ENCODE assay signal across 22 mouse cellular contexts in the genomic region with DNA sequence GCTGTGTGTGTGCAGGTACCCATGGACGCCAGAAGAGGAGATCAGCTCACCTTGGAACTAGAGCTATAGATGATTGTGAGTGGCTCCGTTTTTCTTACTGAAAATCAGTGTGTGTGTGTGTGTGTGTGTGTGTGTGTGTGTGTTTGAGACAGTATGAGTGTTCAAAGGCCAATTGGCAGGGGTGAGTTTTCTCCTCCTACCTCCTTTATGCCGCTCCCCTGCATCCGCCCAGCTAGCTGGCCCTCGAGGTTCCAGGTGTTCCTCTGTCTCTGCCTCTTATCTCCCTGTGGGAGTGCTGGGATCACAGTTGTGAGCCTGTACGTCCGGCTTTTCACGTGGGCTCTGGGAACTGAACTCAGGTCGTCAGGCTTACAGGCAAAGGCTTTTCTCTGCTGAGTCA.
"Had no signal": no experiment of that assay in that cellular context is flagged by ENCODE, and none has a peak within 500 bp of the region (broad histone marks: within the 10 kb centered on the region; RNA-seq: fewer than 3 reads in every experiment).

No protein-coding gene starts in this region.

- H3K9me3 ChIP-seq: limb, embryonic 10.5 days; limb, embryonic 13.5 days; midbrain, embryonic 12.5 days; midbrain, embryonic 15.5 days; neural tube, embryonic 12.5 days; neural tube, embryonic 15.5 days; stomach, embryonic 15.5 days had no signal

- H3K36me3 ChIP-seq: limb, embryonic 10.5 days; limb, embryonic 13.5 days; midbrain, embryonic 12.5 days; midbrain, embryonic 15.5 days; neural tube, embryonic 12.5 days; neural tube, embryonic 15.5 days; stomach, embryonic 15.5 days had no signal

- H3K27ac ChIP-seq: layer of hippocampus, adult 2 months; limb, embryonic 10.5 days; limb, embryonic 13.5 days; liver, embryonic 14.5 days; macrophage; midbrain, embryonic 12.5 days; midbrain, embryonic 15.5 days; neural tube, embryonic 12.5 days; stomach, embryonic 15.5 days had no signal

- DNase-seq: kidney, postnatal 14 days; layer of hippocampus, adult 9-11 months; liver, postnatal 0 days; lung, embryonic 14.5 days; right cerebral cortex, adult 18-20 months; right cerebral cortex, postnatal 14 days; right cerebral cortex, postnatal 4 days; spleen, adult 18-20 months; thymus, adult 18-20 months; thymus, postnatal 36 days had no signal

- H3K27me3 ChIP-seq: limb, embryonic 13.5 days; midbrain, embryonic 12.5 days; midbrain, embryonic 15.5 days; neural tube, embryonic 12.5 days; neural tube, embryonic 15.5 days; stomach, embryonic 15.5 days had no signal

- H3K9ac ChIP-seq: limb, embryonic 13.5 days; liver, embryonic 14.5 days; liver, postnatal 0 days; lung, embryonic 14.5 days; midbrain, embryonic 12.5 days; midbrain, embryonic 15.5 days; neural tube, embryonic 12.5 days; neural tube, embryonic 15.5 days; stomach, embryonic 15.5 days had no signal

- H3K4me2 ChIP-seq: limb, embryonic 13.5 days; liver, embryonic 11.5 days; lung, embryonic 14.5 days; midbrain, embryonic 12.5 days; midbrain, embryonic 15.5 days; neural tube, embryonic 12.5 days; neural tube, embryonic 15.5 days; stomach, embryonic 15.5 days had no signal

- H3K4me1 ChIP-seq: neural tube, embryonic 12.5 days; stomach, embryonic 15.5 days had no signal

- H3K4me3 ChIP-seq: layer of hippocampus, adult 2 months; limb, embryonic 10.5 days; limb, embryonic 13.5 days; midbrain, embryonic 12.5 days; midbrain, embryonic 15.5 days; neural tube, embryonic 12.5 days; neural tube, embryonic 15.5 days; stomach, embryonic 15.5 days had no signal

- ATAC-seq: liver, postnatal 0 days; lung, postnatal 0 days; midbrain, embryonic 15.5 days had no signal
